Mouse (Mus musculus) MEL (cell line): ENCODE results near the gene Pex5. TPM values are rescaled to one million over a fixed set of nuclear protein-coding genes. Genes with fewer than 3 reads are reported as not detected.
A peak's percentile ranks its signal among the peaks of the same experiment; 100 is the strongest.
"Not testable (repeated sequence)": the region's sequence is repeated elsewhere in the genome, so short reads cannot be mapped to it uniquely, and the experiment has no call there.

Experiments used
- DNase-seq: peaks from one replicate; pipeline ENCODE4 v3.0.0; 2011; ENCODE audit warnings: low read depth, low spot score
- H3K27ac ChIP-seq: 2 replicates; pipeline ENCODE4 v1.5.1; 2012; ENCODE audit warnings: low read depth, mild to moderate bottlenecking, control low read depth, low read length, moderate library complexity; ENCODE audit not compliant: control insufficient read depth
- H3K27me3 ChIP-seq, 2 experiments: fragments of 150-350 bp in 1 of 2; sonication (generic) in 1 of 2; 2 replicates each; pipeline ENCODE4 v1.6.1; 2012; ENCODE audit warnings: low read length in 2 of 2, mild to moderate bottlenecking in 2 of 2, improper control_type of control experiment in 1 of 2, moderate library complexity in 1 of 2; ENCODE audit not compliant: insufficient read depth in 2 of 2, control insufficient read depth in 1 of 2
- H3K36me3 ChIP-seq, 2 experiments: 2 replicates each; pipeline ENCODE4 v1.6.1; 2012 to 2014; ENCODE audit warnings: low read length in 2 of 2, improper control_type of control experiment in 1 of 2, inconsistent platforms in 1 of 2, mild to moderate bottlenecking in 1 of 2; ENCODE audit not compliant: insufficient read depth in 2 of 2, control insufficient read depth in 1 of 2
- H3K4me1 ChIP-seq, 2 experiments: fragments of 150-350 bp in 1 of 2; sonication (generic) in 1 of 2; 2 replicates each; pipeline ENCODE4 v1.6.1; 2012; ENCODE audit warnings: low read length in 2 of 2, improper control_type of control experiment in 1 of 2, mild to moderate bottlenecking in 1 of 2; ENCODE audit not compliant: insufficient read depth in 2 of 2, control insufficient read depth in 1 of 2
- H3K4me3 ChIP-seq, 2 experiments: fragments of 150-350 bp in 1 of 2; sonication (generic) in 1 of 2; 2 replicates each; pipeline ENCODE4 v1.5.1; 2012; ENCODE audit warnings: low read depth in 2 of 2, low read length in 2 of 2, mild to moderate bottlenecking in 2 of 2, moderate library complexity in 2 of 2, control low read depth in 1 of 2, improper control_type of control experiment in 1 of 2; ENCODE audit not compliant: control insufficient read depth in 1 of 2, insufficient read depth in 1 of 2
- H3K79me2 ChIP-seq: 2 replicates; pipeline ENCODE4 v1.6.1; 2012; ENCODE audit warnings: mild to moderate bottlenecking, low read length, moderate library complexity; ENCODE audit not compliant: control insufficient read depth, poor library complexity, insufficient read depth
- H3K9ac ChIP-seq: 2 replicates; pipeline ENCODE4 v1.6.1; 2012; ENCODE audit warnings: low read depth, mild to moderate bottlenecking, control low read depth, low read length, moderate library complexity; ENCODE audit not compliant: control insufficient read depth, poor library complexity, severe bottlenecking
- H3K9me3 ChIP-seq: fragments of 150-350 bp; sonication (generic); replicated peaks from 2 replicates; pipeline ENCODE4 v1.6.1; 2012; ENCODE audit warnings: mild to moderate bottlenecking, low read length, improper control_type of control experiment, moderate library complexity; ENCODE audit not compliant: insufficient read depth
- BHLHE40 ChIP-seq: IDR thresholded peaks from 2 replicates; pipeline ENCODE4 v1.6.1; 2012; ENCODE audit warnings: low read depth, mild to moderate bottlenecking, inconsistent platforms, low read length, improper control_type of control experiment, borderline replicate concordance
- CHD1 ChIP-seq: IDR thresholded peaks from 2 replicates; pipeline ENCODE4 v1.6.1; 2012; ENCODE audit warnings: low read depth, mild to moderate bottlenecking, inconsistent platforms, low read length, improper control_type of control experiment
- CTCF ChIP-seq, 3 experiments: IDR thresholded peaks in 2 of 3; conservative IDR thresholded peaks in 1 of 3; 2 replicates each; pipeline ENCODE4 v1.5.1; 2011 to 2012; ENCODE audit warnings: low read length in 3 of 3, low read depth in 2 of 3, mild to moderate bottlenecking in 2 of 3, improper control_type of control experiment in 1 of 3, inconsistent platforms in 1 of 3, mixed read lengths in 1 of 3, moderate library complexity in 1 of 3; ENCODE audit not compliant: control insufficient read depth in 1 of 3, insufficient read depth in 1 of 3, poor library complexity in 1 of 3, severe bottlenecking in 1 of 3
- ELF1 ChIP-seq: IDR thresholded peaks from 2 replicates; pipeline ENCODE4 v1.6.1; 2014; ENCODE audit warnings: low read depth, mild to moderate bottlenecking, inconsistent platforms, low read length, improper control_type of control experiment, moderate library complexity
- EP300 ChIP-seq, 2 experiments: IDR thresholded peaks; 2 replicates each; pipeline ENCODE4 v1.6.1; 2011; ENCODE audit warnings: improper control_type of control experiment in 2 of 2, low read length in 2 of 2, low read depth in 1 of 2, mild to moderate bottlenecking in 1 of 2
- ETS1 ChIP-seq: IDR thresholded peaks from 2 replicates; pipeline ENCODE4 v1.6.1; 2012; ENCODE audit warnings: low read depth, mild to moderate bottlenecking, inconsistent platforms, low read length, improper control_type of control experiment, moderate library complexity
- GATA1 ChIP-seq: IDR thresholded peaks from 2 replicates; pipeline ENCODE4 v1.6.1; 2011; ENCODE audit warnings: low read depth, low read length, improper control_type of control experiment
- HCFC1 ChIP-seq: IDR thresholded peaks from 2 replicates; pipeline ENCODE4 v1.6.1; 2012; ENCODE audit warnings: low read depth, mild to moderate bottlenecking, inconsistent platforms, low read length, improper control_type of control experiment, moderate library complexity
- KAT2A ChIP-seq: conservative IDR thresholded peaks from 2 replicates; pipeline ENCODE4 v1.6.1; 2012; ENCODE audit warnings: low read depth, low read length, improper control_type of control experiment, inconsistent platforms
- MAX ChIP-seq: IDR thresholded peaks from 2 replicates; pipeline ENCODE4 v1.6.1; 2011; ENCODE audit warnings: low read length, improper control_type of control experiment
- MEF2A ChIP-seq: IDR thresholded peaks from 2 replicates; pipeline ENCODE4 v1.6.1; 2014; ENCODE audit warnings: low read depth, mild to moderate bottlenecking, inconsistent platforms, low read length, improper control_type of control experiment; ENCODE audit not compliant: poor library complexity, insufficient replicate concordance, severe bottlenecking; ENCODE audit errors: extremely low read depth
- MXI1 ChIP-seq: IDR thresholded peaks from 2 replicates; pipeline ENCODE4 v1.6.1; 2011; ENCODE audit warnings: mild to moderate bottlenecking, low read depth, low read length, improper control_type of control experiment
- MYB ChIP-seq: IDR thresholded peaks from 2 replicates; pipeline ENCODE4 v1.6.1; 2011; ENCODE audit warnings: mild to moderate bottlenecking, low read depth, low read length, improper control_type of control experiment
- MYC ChIP-seq: IDR thresholded peaks from 2 replicates; pipeline ENCODE4 v1.6.1; 2011; ENCODE audit warnings: low read depth, mild to moderate bottlenecking, low read length, improper control_type of control experiment, moderate library complexity
- NELFE ChIP-seq: IDR thresholded peaks from 2 replicates; pipeline ENCODE4 v1.6.1; 2011; ENCODE audit warnings: low read depth, low read length, improper control_type of control experiment
- NRF1 ChIP-seq: IDR thresholded peaks from 2 replicates; pipeline ENCODE4 v1.6.1; 2014; ENCODE audit warnings: low read depth, mild to moderate bottlenecking, inconsistent platforms, low read length, improper control_type of control experiment, moderate library complexity; ENCODE audit not compliant: poor library complexity, insufficient read depth, severe bottlenecking
- POLR2A ChIP-seq, 2 experiments: IDR thresholded peaks; 2 replicates each; pipeline ENCODE4 v1.6.1; 2011 to 2012; ENCODE audit warnings: low read length in 2 of 2, mild to moderate bottlenecking in 2 of 2, control low read depth in 1 of 2, improper control_type of control experiment in 1 of 2, low read depth in 1 of 2, moderate library complexity in 1 of 2; ENCODE audit not compliant: control insufficient read depth in 1 of 2, insufficient read depth in 1 of 2, poor library complexity in 1 of 2
- RAD21 ChIP-seq: IDR thresholded peaks from 2 replicates; pipeline ENCODE4 v1.6.1; 2011; ENCODE audit warnings: mild to moderate bottlenecking, low read depth, low read length, improper control_type of control experiment
- RCOR1 ChIP-seq: IDR thresholded peaks from 2 replicates; pipeline ENCODE4 v1.6.1; 2012; ENCODE audit warnings: low read depth, mild to moderate bottlenecking, inconsistent platforms, low read length, improper control_type of control experiment
- SIN3A ChIP-seq: IDR thresholded peaks from 2 replicates; pipeline ENCODE4 v1.6.1; 2012; ENCODE audit warnings: low read length, improper control_type of control experiment, inconsistent platforms
- SMC3 ChIP-seq: IDR thresholded peaks from 2 replicates; pipeline ENCODE4 v1.6.1; 2011; ENCODE audit warnings: low read depth, low read length, improper control_type of control experiment
- TAL1 ChIP-seq: IDR thresholded peaks from 2 replicates; pipeline ENCODE4 v1.6.1; 2012; ENCODE audit warnings: mild to moderate bottlenecking, inconsistent platforms, low read length, moderate library complexity, mixed read lengths
- TBP ChIP-seq: IDR thresholded peaks from 2 replicates; pipeline ENCODE4 v1.8.0; 2011; ENCODE audit warnings: low read depth, low read length, improper control_type of control experiment
- TCF12 ChIP-seq: IDR thresholded peaks from 2 replicates; pipeline ENCODE4 v1.6.1; 2014; ENCODE audit warnings: low read depth, mild to moderate bottlenecking, inconsistent platforms, low read length, improper control_type of control experiment, moderate library complexity
- UBTF ChIP-seq: IDR thresholded peaks from 2 replicates; pipeline ENCODE4 v1.6.1; 2012; ENCODE audit warnings: low read depth, mild to moderate bottlenecking, inconsistent platforms, low read length, improper control_type of control experiment, moderate library complexity, borderline replicate concordance; ENCODE audit not compliant: insufficient read depth
- USF1 ChIP-seq: IDR thresholded peaks from 2 replicates; pipeline ENCODE4 v1.6.1; 2014; ENCODE audit warnings: low read depth, mild to moderate bottlenecking, inconsistent platforms, low read length, improper control_type of control experiment, moderate library complexity
- USF2 ChIP-seq, 2 experiments: IDR thresholded peaks; 2 replicates each; pipeline ENCODE4 v1.6.1; 2011 to 2012; ENCODE audit warnings: improper control_type of control experiment in 2 of 2, low read length in 2 of 2, borderline replicate concordance in 1 of 2, inconsistent platforms in 1 of 2, low read depth in 1 of 2, mild to moderate bottlenecking in 1 of 2; ENCODE audit not compliant: insufficient read depth in 1 of 2
- ZC3H11A ChIP-seq: IDR thresholded peaks from 2 replicates; pipeline ENCODE4 v1.6.1; 2012; ENCODE audit warnings: low read depth, mild to moderate bottlenecking, inconsistent platforms, low read length, improper control_type of control experiment
- ZKSCAN1 ChIP-seq: IDR thresholded peaks from 2 replicates; pipeline ENCODE4 v1.6.1; 2012; ENCODE audit warnings: low read depth, mild to moderate bottlenecking, inconsistent platforms, low read length, improper control_type of control experiment, moderate library complexity
- ZMIZ1 ChIP-seq: IDR thresholded peaks from 2 replicates; pipeline ENCODE4 v1.6.1; 2012; ENCODE audit warnings: low read depth, mild to moderate bottlenecking, inconsistent platforms, low read length, improper control_type of control experiment, moderate library complexity
- ZNF384 ChIP-seq: IDR thresholded peaks from 2 replicates; pipeline ENCODE4 v1.6.1; 2012; ENCODE audit warnings: low read depth, mild to moderate bottlenecking, inconsistent platforms, low read length, improper control_type of control experiment
- polyA plus RNA-seq, 2 experiments: library from polyadenylated mRNA; stranded (reverse) in 1 of 2; unstranded in 1 of 2; fragments of >175 nt in 1 of 2; fragments of >200 nt in 1 of 2; gene quantifications; 2 replicates each; pipeline versions ENCODE4 v1.2.1 to v1.2.4; 2012; ENCODE audit warnings: low replicate concordance in 2 of 2, low read depth in 1 of 2; ENCODE audit not compliant: insufficient read length in 2 of 2, insufficient read depth in 1 of 2, missing spikeins in 1 of 2
- total RNA-seq: library from RNA; depleted of rRNA; stranded (reverse); fragments of 300-350 nt; gene quantifications from 2 replicates; pipeline ENCODE4 v1.2.3, GENCODE M21; 2012

The Pex5 gene
- total and polyA plus RNA-seq, 3 experiments = 63.0 to 63.1 TPM; not detected in 1

- H3K36me3 ChIP-seq, H3K9ac ChIP-seq, H3K4me1 ChIP-seq, H3K79me2 ChIP-seq, H3K27ac ChIP-seq, H3K4me3 ChIP-seq, H3K9me3 ChIP-seq, DNase-seq, H3K27me3 ChIP-seq: not testable (repeated sequence)
- TF ChIP-seq ZNF384 = peak; percentile 78
Observed at GRCm38 (mm10) chr6:124394991-124395390, 19.9 kb downstream of the Pex5 start.

GRCm38 (mm10) chr6:124380142-124380541 lies 34.7 kb downstream of the Pex5 start:
- TF ChIP-seq SMC3 (peak; percentile 54), RCOR1 (no peak), SIN3A (peak; percentile 68), MYC (no peak), UBTF (no peak), TAL1 (no peak), HCFC1 (no peak), KAT2A (no peak), TBP (no peak), ZMIZ1 (no peak), BHLHE40 (peak; percentile 75), MEF2A (no peak), GATA1 (no peak), MXI1 (no peak), POLR2A (IDR thresholded peaks at IDR 0.05; ENCODE audit: control insufficient read depth in 1 of 2, insufficient read depth in 1 of 2, low read depth in 1 of 2, low read length in 2 of 2, poor library complexity in 1 of 2) (no peak), USF2 (IDR thresholded peaks at IDR 0.05; ENCODE audit: borderline replicate concordance in 1 of 2, insufficient read depth in 1 of 2, low read depth in 1 of 2, low read length in 2 of 2) (no peak), ZNF384 (no peak), ZC3H11A (no peak), USF1 (peak; percentile 72), MAX (0 out of 2 replicates have a peak, but pooled peaks have one; percentile 18), ETS1 (no peak), EP300 (IDR thresholded peaks at IDR 0.05; ENCODE audit: low read depth in 1 of 2, low read length in 2 of 2) (no peak), RAD21 (peak; percentile 63), NRF1 (no peak), TCF12 (no peak), NELFE (no peak), CTCF (IDR thresholded peaks at IDR 0.05 in 2 of 3, conservative IDR thresholded peaks at IDR 0.05 in 1 of 3; ENCODE audit: control insufficient read depth in 1 of 3, insufficient read depth in 1 of 3, low read depth in 2 of 3, low read length in 3 of 3, poor library complexity in 1 of 3, severe bottlenecking in 1 of 3) (peak in 2 of 3 experiments; percentile 49 to 68; a peak in 4 of 6 replicates), ELF1 (no peak), CHD1 (no peak), ZKSCAN1 (no peak), MYB (no peak)
- TF ChIP-seq, all 39 proteins: peak for 7
- peak; percentile 80 for DNase-seq

More at GRCm38 (mm10) chr6:124380142-124380541, 34.7 kb downstream of the Pex5 start:
- peaks cover 0 to 23% of the 10 kb centered on the region in 2 experiments; a peak in 2 of 4 replicates for H3K36me3 ChIP-seq
- no peaks in the 10 kb centered on the region for H3K79me2 ChIP-seq
- no peaks in the 10 kb centered on the region for H3K9me3 ChIP-seq
- no peaks in the 10 kb centered on the region for H3K27me3 ChIP-seq
- no peak overlapping the region for H3K27ac ChIP-seq
- H3K4me3 ChIP-seq = no peak overlapping the region
- peaks cover 13 to 23% of the 10 kb centered on the region in 2 experiments for H3K4me1 ChIP-seq
- 0 out of 2 replicates have a peak overlapping the region, but pooled peaks have one; percentile 12 for H3K9ac ChIP-seq
